Mouse (Mus musculus): ENCODE measurements around the gene Zfp446. TPM values are rescaled to one million over a fixed set of nuclear protein-coding genes. Genes with fewer than 3 reads are reported as not detected.

Zfp446 gene
- polyA plus RNA-seq, 1 experiment from 2014 or later = 18.1 TPM

- WGBS = 93% methylated on average over 7 of the region's 7 CpGs
- Histone ChIP-seq H3K4me3 (no peak overlapping the region), H3K9ac (replicated peaks) (no peak overlapping the region), H3K36me3 (peaks cover 70% of the 10 kb centered on the region), H3K4me1 (peaks cover 27% of the 10 kb centered on the region), H3K9me3 (no peaks in the 10 kb centered on the region), H3K27me3 (no peaks in the 10 kb centered on the region), H3K27ac (replicated peaks) (no peak overlapping the region), H3K4me2 (replicated peaks) (no peak overlapping the region)
- ATAC-seq (ENCODE audit: low FRiP score, low read depth) = no peak
Observed at GRCm38 (mm10) chr7:13032541-13032940, 54.9 kb downstream of the Zfp446 start.

GRCm38 (mm10) chr7:13033451-13034147, 56.0 kb downstream of the Zfp446 start:
- Histone ChIP-seq H3K9ac (replicated peaks) (peak overlapping the region; percentile 71), H3K4me1 (peaks cover 29% of the 10 kb centered on the region), H3K9me3 (no peaks in the 10 kb centered on the region), H3K4me2 (replicated peaks) (peak overlapping the region; percentile 78), H3K4me3 (peak overlapping the region; percentile 55), H3K27ac (replicated peaks) (peak overlapping the region; percentile 90), H3K27me3 (no peaks in the 10 kb centered on the region), H3K36me3 (peaks cover 59% of the 10 kb centered on the region)
- no peak for ATAC-seq (ENCODE audit: low FRiP score, low read depth)
- WGBS = 54% methylated on average over 13 of the region's 13 CpGs

GRCm38 (mm10) chr7:13034148-13034977, 56.7 kb downstream of the Zfp446 start, which contains the start of gene Chmp2a:
Gene Chmp2a, minus strand, starts transcription at chr7:13034807.
- Histone ChIP-seq H3K9me3 (no peaks in the 10 kb centered on the region), H3K36me3 (peaks cover 51% of the 10 kb centered on the region), H3K9ac (replicated peaks) (peak within 1 kb of the TSS; percentile 71), H3K27me3 (no peaks in the 10 kb centered on the region), H3K4me2 (replicated peaks) (peak within 1 kb of the TSS; percentile 78), H3K4me3 (peak within 1 kb of the TSS; percentile 55), H3K27ac (replicated peaks) (peak within 1 kb of the TSS; percentile 90), H3K4me1 (peaks cover 37% of the 10 kb centered on the region)
- peak; percentile 80 for ATAC-seq (ENCODE audit: low FRiP score, low read depth)
- under 1% methylated on average over 45 of the region's 45 CpGs for WGBS

Other genes starting within 250 kb of the Zfp446 start
- gene Vmn2r56, start 242.8 kb upstream of the Zfp446 start, polyA plus RNA-seq (2016; fragmentation: Nextera tagmentation; extraction: Ambion mirVana) = not detected in 2 replicates
- 17.5 and 17.6 TPM in 2 replicates for gene Zscan18, start 174.2 kb upstream of the Zfp446 start, polyA plus RNA-seq (2016; fragmentation: Nextera tagmentation; extraction: Ambion mirVana)
- 27.1 and 31.6 TPM in 2 replicates for gene Zfp329, start 159.0 kb upstream of the Zfp446 start, polyA plus RNA-seq (2016; fragmentation: Nextera tagmentation; extraction: Ambion mirVana)
- gene Zfp110, start 143.1 kb upstream of the Zfp446 start, polyA plus RNA-seq (2016; fragmentation: Nextera tagmentation; extraction: Ambion mirVana) = 32.3 and 34.5 TPM in 2 replicates
- gene Zfp128, start 96.7 kb upstream of the Zfp446 start, polyA plus RNA-seq (2016; fragmentation: Nextera tagmentation; extraction: Ambion mirVana) = 5.5 and 6.5 TPM in 2 replicates
- gene Zscan22, start 80.0 kb upstream of the Zfp446 start, polyA plus RNA-seq (2016; fragmentation: Nextera tagmentation; extraction: Ambion mirVana) = 11.2 and 11.8 TPM in 2 replicates
- gene Rps5, start 55.6 kb upstream of the Zfp446 start, polyA plus RNA-seq (2016; fragmentation: Nextera tagmentation; extraction: Ambion mirVana) = 603 and 620 TPM in 2 replicates
- 0.79 and 0.93 TPM in 2 replicates for gene Rnf225, start 50.4 kb upstream of the Zfp446 start, polyA plus RNA-seq (2016; fragmentation: Nextera tagmentation; extraction: Ambion mirVana)
- 14.2 and 15.5 TPM in 2 replicates for gene Zfp324, start 12.0 kb upstream of the Zfp446 start, polyA plus RNA-seq (2016; fragmentation: Nextera tagmentation; extraction: Ambion mirVana)
- gene Slc27a5, start 20.3 kb downstream of the Zfp446 start, polyA plus RNA-seq (2016; fragmentation: Nextera tagmentation; extraction: Ambion mirVana) = 0.13 TPM in 1 of 2 replicates, not detected in the other
- 376 and 420 TPM in 2 replicates for gene Trim28, start 21.3 kb downstream of the Zfp446 start, polyA plus RNA-seq (2016; fragmentation: Nextera tagmentation; extraction: Ambion mirVana)
- 36.6 and 37.1 TPM in 2 replicates for gene Zbtb45, start 32.2 kb downstream of the Zfp446 start, polyA plus RNA-seq (2016; fragmentation: Nextera tagmentation; extraction: Ambion mirVana)
- gene Chmp2a, start 57.0 kb downstream of the Zfp446 start, polyA plus RNA-seq (2016; fragmentation: Nextera tagmentation; extraction: Ambion mirVana) = 139 and 150 TPM in 2 replicates
- gene Ube2m, start 60.4 kb downstream of the Zfp446 start, polyA plus RNA-seq (2016; fragmentation: Nextera tagmentation; extraction: Ambion mirVana) = 143 and 149 TPM in 2 replicates
- 5.2 and 5.3 TPM in 2 replicates for gene Mzf1, start 76.9 kb downstream of the Zfp446 start, polyA plus RNA-seq (2016; fragmentation: Nextera tagmentation; extraction: Ambion mirVana)
- not detected in 2 replicates for gene Vmn1r85, start 117.3 kb downstream of the Zfp446 start, polyA plus RNA-seq (2016; fragmentation: Nextera tagmentation; extraction: Ambion mirVana)
- gene Vmn1r86, start 142.1 kb downstream of the Zfp446 start, polyA plus RNA-seq (2016; fragmentation: Nextera tagmentation; extraction: Ambion mirVana) = not detected in 2 replicates
- not detected in 2 replicates for gene Vmn1r87, start 162.3 kb downstream of the Zfp446 start, polyA plus RNA-seq (2016; fragmentation: Nextera tagmentation; extraction: Ambion mirVana)
- not detected in 2 replicates for gene Vmn1r88, start 181.7 kb downstream of the Zfp446 start, polyA plus RNA-seq (2016; fragmentation: Nextera tagmentation; extraction: Ambion mirVana)
- not detected in 2 replicates for gene Vmn1r89, start 235.2 kb downstream of the Zfp446 start, polyA plus RNA-seq (2016; fragmentation: Nextera tagmentation; extraction: Ambion mirVana)

Data from midbrain, embryonic 12.5 days (tissue).